Mouse (Mus musculus) bone marrow macrophage, adult 2 months (primary cell): ENCODE data around the gene Fgfr2.

Experiments
- CTCF ChIP-seq: IDR thresholded peaks from 2 replicates; pipeline ENCODE4 v1.5.1; 2012; ENCODE audit warnings: low read depth, mild to moderate bottlenecking, low read length, moderate library complexity
- POLR2A ChIP-seq: IDR thresholded peaks from 2 replicates; pipeline ENCODE4 v1.6.1; 2012; ENCODE audit warnings: mild to moderate bottlenecking, low read depth, low read length, borderline replicate concordance

DNA sequence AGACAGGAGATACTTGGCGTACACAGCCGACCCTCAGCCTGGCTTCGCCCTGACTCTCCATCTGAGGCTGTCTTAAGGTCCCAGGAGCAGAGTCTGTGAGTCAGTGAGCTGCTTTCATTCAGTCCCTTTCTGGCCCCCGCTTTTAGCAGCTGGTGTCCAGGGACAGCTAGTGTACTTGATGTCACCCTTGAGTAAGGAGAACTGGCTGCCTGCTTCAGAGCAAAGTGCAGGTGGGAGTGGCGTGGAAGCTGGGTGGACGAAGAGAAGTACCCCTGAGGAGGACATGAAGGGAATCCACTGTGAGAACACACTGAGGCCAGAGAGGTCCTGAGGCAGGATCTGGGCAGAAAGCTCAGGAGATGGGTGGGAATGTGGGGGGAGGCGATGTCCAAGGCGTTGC, 2184.3 kb downstream of the Fgfr2 start:
- TF ChIP-seq POLR2A (no peak), CTCF (no peak)
